Mouse (Mus musculus) frontal cortex, postnatal 10 days (tissue): ENCODE measurements at regions not wholly inside any gene's neighbourhood (a gene's known extent, or its start where the extent isn't known, plus 50 kb on each side); places are given as distances from the start of the nearest gene placed in this dataset.

Experiments
- DNase-seq, 2 experiments: peaks; one replicate each; pipeline ENCODE4 v3.0.0; 2022; ENCODE audit warnings: low spot score in 2 of 2, mixed read lengths in 1 of 2

GRCm38 (mm10) chr8:8084652-8085051 lies 576.4 kb downstream of the Efnb2 start:
- no peak for DNase-seq

GRCm38 (mm10) chr8:8064074-8064473 lies 597.0 kb downstream of the Efnb2 start:
- DNase-seq, result no peak

GRCm38 (mm10) chr8:8054224-8054916 lies 606.7 kb downstream of the Efnb2 start:
- DNase-seq, result no peak

- no peak for DNase-seq
These were observed 609.9 kb downstream of the Efnb2 start for GRCm38 (mm10) chr8:8051186-8051585.

- DNase-seq, result no peak
These were observed 610.3 kb downstream of the Efnb2 start for GRCm38 (mm10) chr8:8050778-8051177.

- no peak for DNase-seq
These were observed 616.1 kb downstream of the Efnb2 start for GRCm38 (mm10) chr8:8044926-8045325.

GRCm38 (mm10) chr8:8044296-8044695 lies 616.7 kb downstream of the Efnb2 start:
- DNase-seq, result no peak

- no peak for DNase-seq
These were observed 623.1 kb downstream of the Efnb2 start for GRCm38 (mm10) chr8:8037929-8038328.

- DNase-seq, result no peak
These were observed 649.9 kb downstream of the Efnb2 start for GRCm38 (mm10) chr8:8011151-8011550.

- no peak for DNase-seq
These were observed 666.1 kb downstream of the Efnb2 start for GRCm38 (mm10) chr8:7994905-7995304.

GRCm38 (mm10) chr8:7988820-7989219 lies 672.2 kb downstream of the Efnb2 start:
- DNase-seq, result no peak

- no peak for DNase-seq
These were observed 684.0 kb downstream of the Efnb2 start for GRCm38 (mm10) chr8:7977020-7977419.

GRCm38 (mm10) chr8:7973791-7974190 lies 687.3 kb downstream of the Efnb2 start:
- DNase-seq, result no peak

- no peak for DNase-seq
These were observed 696.8 kb downstream of the Efnb2 start for GRCm38 (mm10) chr8:7964276-7964675.

GRCm38 (mm10) chr8:7956745-7957144 lies 704.3 kb downstream of the Efnb2 start:
- no peak for DNase-seq

- DNase-seq, result no peak
These were observed 706.2 kb downstream of the Efnb2 start for GRCm38 (mm10) chr8:7954851-7955250.

GRCm38 (mm10) chr8:7945966-7946775 lies 714.9 kb downstream of the Efnb2 start:
- no peak for DNase-seq

- no peak for DNase-seq
These were observed 724.4 kb downstream of the Efnb2 start for GRCm38 (mm10) chr8:7936596-7936995.

- no peak for DNase-seq
These were observed 741.6 kb downstream of the Efnb2 start for GRCm38 (mm10) chr8:7919416-7919815.

- DNase-seq, result no peak
These were observed 766.7 kb downstream of the Efnb2 start for GRCm38 (mm10) chr8:7894338-7894737.

- no peak for DNase-seq
These were observed 807.9 kb downstream of the Efnb2 start for GRCm38 (mm10) chr8:7853169-7853568.

GRCm38 (mm10) chr8:7850573-7850972 lies 810.5 kb downstream of the Efnb2 start:
- no peak for DNase-seq

GRCm38 (mm10) chr8:7831948-7832347 lies 829.1 kb downstream of the Efnb2 start:
- no peak for DNase-seq
